Mouse (Mus musculus) lung, adult 2 months (tissue): ENCODE results near the gene Hamp2.

Experiments
- CTCF ChIP-seq: fragments of 200-500 bp; IDR thresholded peaks from 2 replicates; pipeline ENCODE4 v1.5.1; 2011; ENCODE audit warnings: mild to moderate bottlenecking, low read length, control low read depth; ENCODE audit not compliant: insufficient read depth
- POLR2A ChIP-seq: fragments of 200-500 bp; IDR thresholded peaks from 2 replicates; pipeline ENCODE4 v1.6.1; 2011; ENCODE audit warnings: low read depth, mild to moderate bottlenecking, control low read depth, low read length, borderline replicate concordance; ENCODE audit errors: extremely low read depth

GRCm38 (mm10) chr7:30968611-30969010, 44.1 kb upstream of the Hamp2 start:
- TF ChIP-seq CTCF (no peak), POLR2A (no peak)
